24 mouse cellular contexts compared by ENCODE assay signal in the genomic region with DNA sequence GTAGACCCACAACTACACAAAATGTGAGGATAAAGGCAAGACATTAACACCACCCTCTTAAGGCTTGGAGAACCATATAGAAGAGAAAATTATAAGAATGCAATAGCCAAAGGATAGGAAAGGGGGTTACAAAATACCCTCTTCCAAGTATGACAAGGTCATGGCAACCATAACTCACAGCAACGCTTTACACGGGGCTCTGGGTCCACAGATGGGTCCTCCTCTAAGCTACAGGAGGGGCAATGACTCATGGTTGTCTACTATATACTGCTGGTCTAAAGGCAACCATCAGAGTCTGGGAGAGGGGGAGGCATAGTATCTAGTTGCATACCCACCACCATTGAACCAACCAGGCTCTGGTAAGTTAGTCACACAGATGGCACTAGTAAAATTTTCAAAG. TPM values are rescaled to one million over a fixed set of nuclear protein-coding genes. Genes with fewer than 3 reads are reported as not detected.
DNase-seq lines count a peak whose midpoint lies in the region; TF ChIP-seq lines count a peak whose summit lies in the region.
"Had no signal": no experiment of that assay in that cellular context is flagged by ENCODE, and none has a peak within 500 bp of the region (broad histone marks: within the 10 kb centered on the region; RNA-seq: fewer than 3 reads in every experiment).

No protein-coding gene starts in this region.

- DNase-seq in heart, adult 11 months, result peak; percentile 61
- no peak for DNase-seq in heart, embryonic 10.5 days (ENCODE audit: low spot score)
- DNase-seq in left cerebral cortex, adult 2 months (ENCODE audit: extremely low spot score in 1 of 2, low spot score in 2 of 2), result no peak
- DNase-seq in left cerebral cortex, adult 8-10 months (ENCODE audit: low spot score in 2 of 2), result no peak
- no peak for DNase-seq in adrenal gland, postnatal 36 days
- DNase-seq: adrenal gland, adult 8-10 months; adrenal gland, postnatal 14 days; B cell, adult 2 months; cerebellum, adult 11 months; cerebellum, adult 18-20 months; cerebellum, adult 8-10 months; cerebellum, adult 9-11 months; cerebellum, postnatal 14 days; cerebellum, postnatal 36 days; embryo, embryonic 11 days had no signal

- H3K36me3 ChIP-seq in heart, embryonic 10.5 days, result peaks cover 62% of the 10 kb centered on the region
- H3K36me3 ChIP-seq in ES-Bruce4 (ENCODE audit: control insufficient read depth, insufficient read depth, low read length, poor library complexity, severe bottlenecking), result peaks cover 27% of the 10 kb centered on the region

- H3K27me3 ChIP-seq in heart, embryonic 10.5 days (ENCODE audit: insufficient read depth, poor library complexity, severe bottlenecking), result no peaks in the 10 kb centered on the region
- H3K27me3 ChIP-seq in ES-Bruce4 (ENCODE audit: control insufficient read depth, insufficient read depth, low read length, poor library complexity, severe bottlenecking), result no peaks in the 10 kb centered on the region
- H3K27me3 ChIP-seq: CH12.LX; embryonic facial prominence, embryonic 13.5 days; embryonic facial prominence, embryonic 15.5 days; forebrain, embryonic 12.5 days; Patski had no signal

- no peaks in the 10 kb centered on the region for H3K4me1 ChIP-seq in heart, embryonic 10.5 days
- no peaks in the 10 kb centered on the region for H3K4me1 ChIP-seq in ES-Bruce4 (ENCODE audit: control insufficient read depth, insufficient read depth, low read length)
- H3K4me1 ChIP-seq: embryonic facial prominence, embryonic 13.5 days; embryonic facial prominence, embryonic 15.5 days; forebrain, embryonic 10.5 days; forebrain, embryonic 12.5 days had no signal

- TF ChIP-seq CTCF in left cerebral cortex, adult 2 months (IDR thresholded peaks at IDR 0.05), result no peak
- no peak for TF ChIP-seq CTCF in ES-Bruce4 (IDR thresholded peaks at IDR 0.05; ENCODE audit: low read depth, low read length)

- TF ChIP-seq POLR2A in ES-Bruce4 (IDR thresholded peaks at IDR 0.05; ENCODE audit: insufficient read depth, low read length), result no peak

- TF ChIP-seq EP300 in ES-Bruce4 (IDR thresholded peaks at IDR 0.05; ENCODE audit: insufficient read depth, low read depth, low read length), result no peak

- intact Hi-C loops in left cerebral cortex, adult 2 months (cut with DNase I), result no loop called here

- no peak overlapping the region for H3K27ac ChIP-seq in heart, embryonic 10.5 days
- peak overlapping the region; percentile 87 for H3K27ac ChIP-seq in left cerebral cortex, adult 2 months
- peak overlapping the region; percentile 90 for H3K27ac ChIP-seq in ES-Bruce4 (ENCODE audit: insufficient read depth, low read length)
- H3K27ac ChIP-seq: embryonic facial prominence, embryonic 13.5 days; embryonic facial prominence, embryonic 15.5 days; forebrain, embryonic 10.5 days; forebrain, embryonic 12.5 days had no signal

- H3K9ac ChIP-seq in ES-Bruce4 (ENCODE audit: low read depth, poor library complexity, severe bottlenecking), result no peak overlapping the region
- H3K9ac ChIP-seq: embryonic facial prominence, embryonic 13.5 days; embryonic facial prominence, embryonic 15.5 days; forebrain, embryonic 12.5 days had no signal

- 94% methylated on average over 2 of the region's 2 CpGs for WGBS in heart, embryonic 10.5 days

- no peaks in the 10 kb centered on the region for H3K9me3 ChIP-seq in heart, embryonic 10.5 days
- no peaks in the 10 kb centered on the region for H3K9me3 ChIP-seq in ES-Bruce4 (replicated peaks; ENCODE audit: control insufficient read depth, insufficient read depth, low read length, poor library complexity, severe bottlenecking)
- H3K9me3 ChIP-seq: embryonic facial prominence, embryonic 13.5 days; embryonic facial prominence, embryonic 15.5 days; forebrain, embryonic 10.5 days; forebrain, embryonic 12.5 days; G1E had no signal

- H3K4me3 ChIP-seq in heart, embryonic 10.5 days, result no peak overlapping the region
- no peak overlapping the region for H3K4me3 ChIP-seq in left cerebral cortex, adult 2 months
- no peak overlapping the region for H3K4me3 ChIP-seq in ES-Bruce4 (ENCODE audit: low read depth, low read length)
- H3K4me3 ChIP-seq: embryonic facial prominence, embryonic 13.5 days; embryonic facial prominence, embryonic 15.5 days; erythroblast, embryonic 14.5 days; forebrain, embryonic 10.5 days; forebrain, embryonic 12.5 days had no signal

RNA-seq across cellular contexts. Expression of gene Pigl, which starts 26.0 kb away (rescaled TPM):
- 14.1 and 15.4 TPM in 2 replicates for polyA plus RNA-seq in heart, embryonic 10.5 days (2016; fragmentation: Nextera tagmentation; extraction: Ambion mirVana)
- 1 to 10 TPM; 6.4 to 6.8 TPM for total RNA-seq in left cerebral cortex, adult 2 months (2021)
- total RNA-seq in left cerebral cortex, adult 8-10 months (2022), result 1 to 10 TPM; 4.7 to 6.6 (median 5.9) TPM
- 12.7 and 14.1 TPM in 2 replicates for polyA plus RNA-seq in ES-Bruce4 (2011; ENCODE audit: insufficient read depth, insufficient read length, low read depth, missing spikeins)
- total RNA-seq in adrenal gland, postnatal 36 days (2021), result 10 to 100 TPM in 1 of 2 experiments, 1 to 10 TPM in 1; 7.2 to 10.0 TPM

RNA-seq across cellular contexts. Expression of gene Ncor1, which starts 26.1 kb away (rescaled TPM):
- polyA plus RNA-seq in heart, embryonic 10.5 days (2016; fragmentation: Nextera tagmentation; extraction: Ambion mirVana), result 114 and 134 TPM in 2 replicates
- 100 to 1,000 TPM; 267 to 299 TPM for total RNA-seq in left cerebral cortex, adult 2 months (2021)
- total RNA-seq in left cerebral cortex, adult 8-10 months (2022), result 100 to 1,000 TPM; 238 to 310 (median 267) TPM
- 281 and 327 TPM in 2 replicates for polyA plus RNA-seq in ES-Bruce4 (2011; ENCODE audit: insufficient read depth, insufficient read length, low read depth, missing spikeins)
- 100 to 1,000 TPM; 180 to 205 TPM for total RNA-seq in adrenal gland, postnatal 36 days (2021)
